Mouse (Mus musculus) splenic B cell, adult 2 months (primary cell): ENCODE results near the gene 5730596B20Rik.

Source experiments
- DNase-seq: peaks from one replicate; pipeline ENCODE4 v3.0.0-alpha.2; 2011; ENCODE audit warnings: low read depth, low spot score
- H3K27me3 ChIP-seq: 2 replicates; pipeline ENCODE4 v1.6.1; 2012; ENCODE audit warnings: mild to moderate bottlenecking, low read length, moderate library complexity, mixed read lengths; ENCODE audit not compliant: control insufficient read depth, poor library complexity, insufficient read depth, severe bottlenecking
- H3K36me3 ChIP-seq: 2 replicates; pipeline ENCODE4 v1.6.1; 2012; ENCODE audit warnings: mild to moderate bottlenecking, low read length, moderate library complexity, mixed read lengths; ENCODE audit not compliant: control insufficient read depth, poor library complexity, insufficient read depth, severe bottlenecking

The 5730596B20Rik gene

DNA sequence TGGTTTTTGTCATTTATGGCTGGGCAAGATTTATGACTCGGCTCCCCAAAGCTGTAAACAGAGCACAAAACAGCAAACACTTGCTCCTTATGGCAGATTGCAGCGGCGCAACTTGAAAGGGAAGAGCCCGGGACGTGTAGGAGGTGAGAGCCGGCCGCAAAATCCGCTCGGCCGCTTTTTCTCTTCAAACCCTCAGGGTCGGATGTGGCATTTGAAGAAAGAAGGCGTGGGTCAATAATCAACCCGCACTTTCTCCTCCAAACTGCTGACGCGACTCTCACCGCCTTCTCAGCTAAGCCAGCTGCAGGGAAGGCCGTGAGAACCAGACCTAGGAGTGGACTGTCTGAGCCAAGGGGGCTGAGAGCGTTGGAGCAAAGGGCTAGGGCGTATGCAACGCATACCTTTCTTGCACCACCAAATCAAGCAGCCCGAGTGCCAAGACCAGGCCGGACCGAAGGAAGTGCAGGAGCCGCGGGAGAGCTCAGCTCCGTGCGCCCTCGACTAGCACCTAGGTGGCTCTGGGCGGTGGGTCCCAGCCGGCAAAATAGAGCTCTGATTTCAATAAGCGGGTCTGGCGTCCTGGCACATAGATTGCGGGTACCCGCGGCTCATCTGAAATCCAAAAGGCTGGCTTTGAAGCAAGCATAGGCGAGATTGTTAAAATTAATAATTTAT is at the start of gene 5730596B20Rik:
Gene 5730596B20Rik (plus strand): TSS at position 438 of the 675 bp plus-strand sequence.
- Histone ChIP-seq H3K27me3 (peaks cover 2% of the 10 kb centered on the region; the same call in 1 of the 2 replicates), H3K36me3 (no peaks in the 10 kb centered on the region)
- DNase-seq = no peak

DNA sequence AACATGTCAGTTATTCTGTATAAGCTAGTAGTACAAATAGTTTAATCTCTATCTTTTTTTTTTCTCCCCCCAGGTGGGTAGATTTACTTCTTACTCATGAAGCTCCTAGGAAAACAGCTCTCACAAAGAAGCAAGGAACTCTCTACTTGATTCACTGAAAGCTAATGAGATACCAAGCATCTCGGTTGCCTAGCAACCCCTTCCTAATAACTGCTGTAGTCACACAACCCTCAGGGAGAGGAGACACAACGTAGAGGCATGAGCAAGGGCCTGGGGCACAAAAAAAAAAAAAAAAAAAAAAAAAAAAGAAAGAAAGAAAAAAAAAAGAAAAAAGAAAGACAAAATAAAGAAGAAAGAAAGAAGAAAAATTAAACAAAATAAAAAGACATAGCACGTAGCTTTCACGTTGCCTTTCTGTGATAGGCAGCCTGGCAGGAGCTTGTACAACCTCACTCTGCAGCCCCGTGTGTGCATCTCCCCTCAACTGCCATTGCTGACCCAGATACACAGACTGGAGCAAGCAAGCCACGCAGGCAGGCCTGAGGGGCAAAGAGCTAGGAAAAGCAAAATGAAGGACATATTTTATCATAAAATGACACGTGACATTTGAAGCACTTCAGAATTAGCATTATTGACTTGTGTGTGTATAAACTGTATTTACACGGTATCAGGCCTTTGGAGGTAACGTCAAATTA is 39.3 kb upstream of the 5730596B20Rik start:
- DNase-seq = no peak
- no peaks in the 10 kb centered on the region for H3K27me3 ChIP-seq
- H3K36me3 ChIP-seq = no peaks in the 10 kb centered on the region

- no peak for DNase-seq
- H3K36me3 ChIP-seq = no peaks in the 10 kb centered on the region
- no peaks in the 10 kb centered on the region for H3K27me3 ChIP-seq
Measured at GRCm38 (mm10) chr6:52138576-52138975, 38.7 kb upstream of the 5730596B20Rik start.

- H3K36me3 ChIP-seq = no peaks in the 10 kb centered on the region
- no peak for DNase-seq
- no peaks in the 10 kb centered on the region for H3K27me3 ChIP-seq
Measured at GRCm38 (mm10) chr6:52139115-52139514, 38.2 kb upstream of the 5730596B20Rik start.

DNA sequence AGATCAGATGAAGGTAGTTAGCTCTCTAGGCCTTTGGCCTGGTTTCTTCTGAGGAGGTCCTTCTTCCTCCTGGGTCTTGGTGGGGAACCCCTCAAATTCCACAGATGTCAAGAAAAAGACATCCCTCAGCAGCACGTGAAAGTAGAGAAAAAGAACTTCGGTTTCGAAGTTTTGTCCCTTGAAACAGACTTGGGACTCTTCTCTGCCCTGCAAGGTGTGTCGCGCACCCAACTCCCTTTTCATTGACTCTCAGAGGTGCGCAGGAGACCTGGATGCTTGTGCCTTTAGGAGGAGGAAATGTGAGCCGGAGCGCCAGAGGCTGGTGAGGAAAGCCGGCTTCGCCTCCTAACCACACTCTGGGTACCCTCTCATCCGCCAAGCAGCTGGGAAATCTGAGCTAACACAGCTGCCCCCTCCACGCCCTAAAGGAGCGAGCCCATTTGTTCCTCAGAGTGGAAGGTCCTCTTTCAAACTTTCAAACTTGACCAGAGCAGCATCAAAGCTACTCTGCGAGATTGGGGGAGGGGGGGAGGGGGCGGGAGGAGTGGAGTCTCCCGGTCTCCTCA is 26.8 kb upstream of the 5730596B20Rik start:
- peaks cover 1% of the 10 kb centered on the region; the same call in 1 of the 2 replicates for H3K27me3 ChIP-seq
- no peak for DNase-seq
- no peaks in the 10 kb centered on the region for H3K36me3 ChIP-seq

DNA sequence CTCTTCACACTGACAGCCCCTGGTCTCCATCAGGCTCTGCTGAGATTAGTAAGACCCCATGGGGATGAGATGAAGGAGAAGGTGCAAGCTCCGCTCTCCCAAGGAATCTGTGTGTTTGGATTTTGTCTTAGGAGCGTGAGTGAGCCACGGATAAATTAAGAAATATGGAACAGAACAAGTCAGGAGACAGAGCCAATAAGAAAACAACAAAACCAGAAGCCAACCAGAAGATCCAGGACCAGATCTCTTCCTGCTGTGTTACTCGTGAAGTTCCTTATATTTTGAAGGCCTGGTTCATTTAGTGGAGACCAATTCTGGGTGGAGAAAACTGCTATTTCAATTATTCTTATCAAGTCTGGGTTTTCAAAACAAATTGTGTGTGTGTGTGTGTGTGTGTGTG is 25.7 kb upstream of the 5730596B20Rik start:
- Histone ChIP-seq H3K36me3 (no peaks in the 10 kb centered on the region), H3K27me3 (peaks cover 1% of the 10 kb centered on the region; the same call in 1 of the 2 replicates)
- DNase-seq = no peak

- Histone ChIP-seq H3K36me3 (no peaks in the 10 kb centered on the region), H3K27me3 (peaks cover 1% of the 10 kb centered on the region; the same call in 1 of the 2 replicates)
- no peak for DNase-seq
Measured at GRCm38 (mm10) chr6:52152226-52153193, 24.8 kb upstream of the 5730596B20Rik start.

DNA sequence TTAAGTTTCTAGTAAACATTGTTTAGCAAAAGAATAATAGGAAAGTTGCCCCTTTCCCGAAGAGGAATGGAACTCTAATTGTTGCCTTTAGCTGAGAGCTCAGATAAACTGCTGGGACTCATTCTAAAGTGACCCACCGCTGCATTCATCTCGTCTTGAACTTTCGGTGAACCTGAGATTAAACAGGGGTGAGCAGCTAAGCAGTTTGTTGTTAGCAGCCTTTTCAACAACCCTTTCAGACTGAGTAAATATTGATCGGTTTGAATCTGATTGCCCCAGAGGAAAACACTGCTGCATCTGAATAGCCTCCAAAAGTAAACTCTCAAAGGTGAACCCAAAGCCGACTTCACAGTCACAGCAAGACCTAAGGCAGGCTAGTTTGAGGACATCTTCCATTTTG is 24.0 kb upstream of the 5730596B20Rik start:
- Histone ChIP-seq H3K36me3 (no peaks in the 10 kb centered on the region), H3K27me3 (peaks cover 3% of the 10 kb centered on the region; the same call in 1 of the 2 replicates)
- no peak for DNase-seq

- H3K27me3 ChIP-seq = peaks cover 3% of the 10 kb centered on the region; the same call in 1 of the 2 replicates
- no peaks in the 10 kb centered on the region for H3K36me3 ChIP-seq
- no peak for DNase-seq
Measured at GRCm38 (mm10) chr6:52154044-52154443, 23.3 kb upstream of the 5730596B20Rik start.

DNA sequence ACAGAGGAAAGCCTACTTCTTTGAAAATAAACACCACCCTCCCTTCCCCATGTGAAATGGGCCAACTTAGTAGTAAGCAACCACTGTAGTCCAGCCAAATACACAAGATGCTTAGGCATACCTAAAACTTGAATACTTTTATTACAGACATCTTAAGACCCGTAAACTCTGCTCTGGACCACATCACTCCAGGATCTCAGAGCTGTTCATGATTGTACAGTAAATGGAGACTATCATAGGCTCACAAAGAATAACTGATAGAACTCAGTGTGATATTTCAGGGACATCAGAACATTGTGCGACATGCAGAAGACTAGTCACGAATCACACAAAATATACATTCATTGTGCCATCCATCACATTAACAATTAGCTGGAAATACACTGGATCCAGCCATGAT is 21.8 kb upstream of the 5730596B20Rik start:
- DNase-seq = no peak
- Histone ChIP-seq H3K27me3 (peaks cover 7% of the 10 kb centered on the region; the same call in 1 of the 2 replicates), H3K36me3 (no peaks in the 10 kb centered on the region)

GRCm38 (mm10) chr6:52156551-52157200 is 20.6 kb upstream of the 5730596B20Rik start:
- no peak for DNase-seq
- Histone ChIP-seq H3K27me3 (peaks cover 9% of the 10 kb centered on the region), H3K36me3 (no peaks in the 10 kb centered on the region)

DNA sequence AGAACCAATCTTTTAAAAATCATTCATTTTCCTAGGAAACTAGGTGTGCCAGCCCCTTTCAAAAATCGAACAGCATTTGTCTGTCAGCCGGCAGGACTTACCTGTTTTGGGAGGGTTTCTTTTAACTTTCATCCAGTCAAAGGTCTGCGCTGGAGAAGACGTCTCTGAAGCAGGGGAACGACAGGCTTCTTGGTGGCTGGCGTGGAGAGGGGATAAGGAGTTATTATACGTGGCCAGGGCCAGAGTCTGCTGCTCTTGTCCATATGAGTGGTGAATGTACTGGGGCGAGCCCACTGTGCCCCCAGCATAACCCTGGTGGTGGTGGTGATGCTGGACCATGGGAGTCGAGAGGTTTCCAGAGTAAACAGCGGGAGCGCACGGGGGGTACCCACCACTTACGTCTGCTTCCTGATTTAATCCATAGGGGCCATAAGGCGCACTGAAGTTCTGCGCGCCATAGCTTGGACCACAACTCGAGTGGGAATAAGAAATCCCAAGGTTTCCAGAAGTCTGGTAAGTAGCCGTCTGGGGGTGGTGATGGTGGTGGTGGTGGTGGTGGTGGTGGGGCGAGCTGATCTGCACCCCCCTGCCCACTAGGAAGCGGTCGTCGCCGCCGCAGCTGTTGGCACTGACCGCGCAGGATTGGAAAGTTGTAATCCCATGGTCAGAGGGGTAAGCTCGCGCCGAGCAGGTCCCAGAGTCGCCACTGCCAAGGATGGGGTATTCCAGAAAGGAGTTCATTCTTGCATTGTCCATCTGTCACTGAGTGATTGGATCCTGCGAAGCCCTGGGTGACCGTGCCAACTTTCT is 19.6 kb upstream of the 5730596B20Rik start:
- H3K27me3 ChIP-seq = peaks cover 9% of the 10 kb centered on the region
- no peak for DNase-seq
- H3K36me3 ChIP-seq = no peaks in the 10 kb centered on the region

GRCm38 (mm10) chr6:52158276-52159051 is 18.8 kb upstream of the 5730596B20Rik start, which contains the start of gene Hoxa1:
Gene Hoxa1 (minus strand): TSS chr6:52158317.
- Histone ChIP-seq H3K27me3 (peaks cover 9% of the 10 kb centered on the region), H3K36me3 (no peaks in the 10 kb centered on the region)
- DNase-seq = peak; percentile 59
